Mouse (Mus musculus) heart, adult 2 months (tissue): ENCODE results near the gene Slc43a1.

ENCODE experiments used
- CTCF ChIP-seq: fragments of 200-600 bp; IDR thresholded peaks from 2 replicates; pipeline ENCODE4 v1.8.1; 2022; ENCODE audit warnings: antibody characterized with exemption, mild to moderate bottlenecking, moderate library complexity
- EP300 ChIP-seq: fragments of 200-500 bp; IDR thresholded peaks from 2 replicates; pipeline ENCODE4 v1.6.1; 2011; ENCODE audit warnings: low read depth, low read length, control low read depth; ENCODE audit not compliant: insufficient read depth
- POLR2A ChIP-seq: fragments of 200-500 bp; IDR thresholded peaks from 2 replicates; pipeline ENCODE4 v1.6.1; 2011; ENCODE audit warnings: mild to moderate bottlenecking, low read depth, low read length, control low read depth; ENCODE audit not compliant: insufficient read depth

DNA sequence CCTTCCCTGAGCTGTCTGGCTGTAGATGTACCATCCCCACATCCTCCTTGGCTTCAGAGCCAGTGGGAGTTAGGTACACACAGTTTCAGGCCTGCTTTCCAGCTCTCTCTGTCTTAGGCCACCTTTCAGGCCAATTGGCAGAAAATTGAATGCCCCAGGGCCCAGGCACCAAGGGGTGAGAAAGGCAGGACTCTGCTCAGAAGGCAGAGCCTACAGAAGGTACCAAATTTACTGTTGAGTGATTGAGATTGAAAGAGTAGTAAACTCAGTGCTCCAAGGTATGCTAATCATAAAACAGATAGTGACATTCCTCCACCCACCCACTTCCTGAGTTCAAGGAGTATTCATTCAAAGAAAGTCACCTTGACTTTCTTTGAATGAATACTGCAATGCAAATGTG lies 29.3 kb upstream of the Slc43a1 start:
- TF ChIP-seq CTCF (no peak), POLR2A (no peak), EP300 (no peak)
